Mouse (Mus musculus): Measurements from ENCODE around the gene Smurf2. TPM values are rescaled to one million over a fixed set of nuclear protein-coding genes. Genes with fewer than 3 reads are reported as not detected.

Smurf2 gene
- total RNA-seq, 2 experiments from 2014 or later: 26.5 to 32.2 TPM

- intact Hi-C loops (cut with DNase I): no loop called here
- TF ChIP-seq CTCF (IDR thresholded peaks at IDR 0.05): no peak
- Histone ChIP-seq H3K27ac (peak overlapping the region; percentile 96), H3K4me3 (peak overlapping the region; percentile 90)
- no peak for DNase-seq
Observed at GRCm38 (mm10) chr11:106778589-106779387, 141.7 kb downstream of the Smurf2 start.

GRCm38 (mm10) chr11:106778132-106778531 is 142.4 kb downstream of the Smurf2 start:
- no peak for TF ChIP-seq CTCF (IDR thresholded peaks at IDR 0.05)
- intact Hi-C loops (cut with DNase I): no loop called here
- no peak overlapping the region for H3K27ac ChIP-seq
- no peak for DNase-seq
- peak overlapping the region; percentile 90 for H3K4me3 ChIP-seq

GRCm38 (mm10) chr11:106777395-106777794 is 143.1 kb downstream of the Smurf2 start:
- intact Hi-C loops (cut with DNase I): no loop called here
- Histone ChIP-seq H3K27ac (no peak overlapping the region), H3K4me3 (no peak overlapping the region)
- DNase-seq: no peak
- no peak for TF ChIP-seq CTCF (IDR thresholded peaks at IDR 0.05)

DNA sequence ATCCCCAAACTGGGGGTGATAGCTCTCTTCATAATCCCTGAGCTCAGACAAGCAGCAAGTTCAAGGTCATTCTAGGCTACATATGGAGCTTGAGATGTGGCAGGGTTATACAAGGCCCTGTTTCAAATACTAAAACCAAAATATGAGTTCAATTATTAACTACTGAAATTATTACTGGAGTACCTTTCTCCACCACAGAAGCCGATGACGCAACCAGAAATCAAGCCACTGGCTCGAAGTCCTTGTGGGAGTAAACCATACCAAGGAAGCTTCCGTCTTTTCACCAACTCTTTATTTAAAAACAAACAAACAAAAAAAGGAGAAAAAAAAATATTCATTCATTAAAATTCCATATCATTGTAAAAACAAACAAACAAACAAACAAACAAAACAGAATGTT is 143.6 kb downstream of the Smurf2 start:
- DNase-seq: no peak
- H3K4me3 ChIP-seq: no peak overlapping the region
- intact Hi-C loops (cut with DNase I): no loop called here
- H3K27ac ChIP-seq: no peak overlapping the region
- TF ChIP-seq CTCF (IDR thresholded peaks at IDR 0.05): no peak

GRCm38 (mm10) chr11:106773061-106773460 is 147.5 kb downstream of the Smurf2 start:
- Histone ChIP-seq H3K27ac (no peak overlapping the region), H3K4me3 (no peak overlapping the region)
- no peak for DNase-seq
- no peak for TF ChIP-seq CTCF (IDR thresholded peaks at IDR 0.05)
- intact Hi-C loops (cut with DNase I): no loop called here

GRCm38 (mm10) chr11:106770195-106770974 is 150.1 kb downstream of the Smurf2 start:
- Histone ChIP-seq H3K27ac (no peak overlapping the region), H3K4me3 (no peak overlapping the region)
- TF ChIP-seq CTCF (IDR thresholded peaks at IDR 0.05): peak; percentile 36; the same call in 1 of the 2 replicates
- DNase-seq: no peak
- intact Hi-C loops (cut with DNase I): no loop called here

Small RNA genes lying within 50 kb of the gene (microRNA-seq; reads per million reads assigned to microRNA genes)
- gene Gm25994 (not detected), gene Gm27322 (not detected), gene Mir3064 (3.6 reads per million)

Other genes starting within 250 kb of the Smurf2 start
- gene Pecam1, start 170.1 kb downstream of the Smurf2 start, total RNA-seq (2021): 10 to 100 TPM; 37.1 to 43.8 TPM
- gene Milr1, start 169.5 kb downstream of the Smurf2 start, total RNA-seq (2021): not detected
- 1 to 10 TPM; 2.4 to 3.3 TPM for gene Polg2, start 141.2 kb downstream of the Smurf2 start, total RNA-seq (2021)
- gene Ddx5, start 131.5 kb downstream of the Smurf2 start, total RNA-seq (2021): 100 to 1,000 TPM; 261 to 265 TPM
- gene Cep95, start 131.5 kb downstream of the Smurf2 start, total RNA-seq (2021): 1 to 10 TPM; 3.7 to 5.6 TPM
- gene Kpna2, start 78.8 kb upstream of the Smurf2 start, total RNA-seq (2021): 10 to 100 TPM; 13.2 to 16.2 TPM
- gene 1810010H24Rik, start 105.0 kb upstream of the Smurf2 start, total RNA-seq (2021): 1 to 10 TPM in 1 of 2 experiments, under 1 TPM in 1; 0.86 to 1.3 TPM
- 10 to 100 TPM; 22.4 to 24.2 TPM for gene Bptf, start 211.4 kb upstream of the Smurf2 start, total RNA-seq (2021)